Mouse (Mus musculus) embryonic facial prominence, embryonic 10.5 days (tissue): ENCODE results near the gene Dpep3. TPM values are rescaled to one million over a fixed set of nuclear protein-coding genes. Genes with fewer than 3 reads are reported as not detected.

ENCODE experiments used
- DNase-seq: peaks from one replicate; pipeline ENCODE4 v3.0.0-alpha.2; 2017; ENCODE audit warnings: low spot score
- H3K27ac ChIP-seq: fragments of 300-500 bp; sonication (generic); replicated peaks from 2 replicates; pipeline ENCODE4 v1.5.1; 2016; ENCODE audit warnings: mild to moderate bottlenecking
- H3K27me3 ChIP-seq: fragments of 300-500 bp; sonication (generic); replicated peaks from 2 replicates; pipeline ENCODE4 v1.6.1; 2016; ENCODE audit warnings: low read depth, mild to moderate bottlenecking; ENCODE audit not compliant: poor library complexity, severe bottlenecking
- H3K36me3 ChIP-seq: fragments of 300-500 bp; sonication (generic); replicated peaks from 2 replicates; pipeline ENCODE4 v1.6.1; 2016; ENCODE audit warnings: mild to moderate bottlenecking, moderate library complexity
- H3K4me1 ChIP-seq: fragments of 300-500 bp; sonication (generic); 2 replicates; pipeline ENCODE4 v1.6.1; 2016
- H3K4me3 ChIP-seq: fragments of 300-500 bp; sonication (generic); 2 replicates; pipeline ENCODE4 v1.5.1; 2016; ENCODE audit warnings: mild to moderate bottlenecking, moderate library complexity
- H3K9me3 ChIP-seq: fragments of 300-500 bp; sonication (generic); 2 replicates; pipeline ENCODE4 v1.6.1; 2016; ENCODE audit warnings: mild to moderate bottlenecking
- WGBS: fragments of 180-500 bp; shearing (Covaris S2); methylation state at CpG from one replicate; pipeline ENCODE4 v1.1.7; 2016; 5-methylcytosine and 5-hydroxymethylcytosine counted together
- microRNA-seq: library from miRNA; unstranded; fragments of <30 nt; microRNA quantifications from one replicate; pipeline ENCODE4, GENCODE M21; 2017
- polyA plus RNA-seq: library from polyadenylated mRNA; unstranded; fragments of >200 nt; fragmentation: Nextera tagmentation; extraction: Ambion mirVana; gene quantifications from 2 replicates; pipeline ENCODE4 v1.2.1, GENCODE M21; 2016

Gene Dpep3
- polyA plus RNA-seq, 1 experiment from 2014 or later, result not detected

DNA sequence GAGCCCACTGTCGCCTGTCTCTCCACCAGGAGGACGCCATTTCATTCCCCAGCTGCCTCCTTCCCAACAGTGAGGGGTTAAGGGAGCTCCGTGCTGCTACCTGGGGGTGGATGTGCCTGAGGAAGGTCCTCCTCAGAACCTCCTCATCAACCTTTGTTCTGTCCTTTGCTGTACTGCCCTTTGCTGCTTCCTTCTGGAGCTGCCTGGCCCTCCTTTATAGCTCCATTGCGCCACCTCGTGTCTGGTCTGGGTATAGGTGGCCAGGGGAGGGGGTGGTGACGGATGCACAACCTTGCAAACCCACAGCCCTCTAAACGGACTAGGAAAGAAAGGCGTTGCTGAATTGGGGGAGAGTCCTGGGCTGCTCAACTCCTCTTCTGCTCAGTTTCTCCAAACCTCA, 48.6 kb downstream of the Dpep3 start:
- H3K4me3 ChIP-seq, result 0 out of 2 replicates have a peak overlapping the region, but pooled peaks have one; percentile 9
- peaks cover 8% of the 10 kb centered on the region for H3K4me1 ChIP-seq
- peak; percentile 86 for DNase-seq
- no peaks in the 10 kb centered on the region for H3K27me3 ChIP-seq
- H3K9me3 ChIP-seq, result no peaks in the 10 kb centered on the region
- H3K36me3 ChIP-seq, result peaks cover 47% of the 10 kb centered on the region
- peak overlapping the region; percentile 72 for H3K27ac ChIP-seq
- 18% methylated on average over 8 of the region's 8 CpGs for WGBS

DNA sequence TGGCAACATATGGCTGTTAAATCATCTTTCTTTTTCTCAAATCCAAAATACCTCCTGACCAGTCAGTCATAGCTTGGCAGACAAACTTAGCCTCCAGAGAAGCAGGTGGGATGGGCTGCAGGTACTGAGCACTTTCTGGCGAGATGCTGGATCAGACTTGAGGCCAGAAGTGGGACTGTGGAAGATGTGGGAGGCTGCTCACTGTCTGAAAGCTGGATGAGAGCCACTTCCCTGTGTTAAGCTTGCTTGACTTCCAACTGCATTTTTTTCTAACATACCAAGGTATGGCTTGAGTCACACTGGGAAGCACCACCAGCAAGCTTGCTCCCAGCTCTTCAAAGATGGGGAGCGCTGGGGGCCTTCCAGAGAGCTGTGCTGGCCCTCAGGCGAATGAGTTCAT, 54.1 kb downstream of the Dpep3 start:
- peaks cover 29% of the 10 kb centered on the region for H3K36me3 ChIP-seq
- H3K27me3 ChIP-seq, result no peaks in the 10 kb centered on the region
- no peaks in the 10 kb centered on the region for H3K4me1 ChIP-seq
- whole genome bisulfite sequencing, result 73% methylated on average over 3 of the region's 3 CpGs
- H3K4me3 ChIP-seq, result no peak overlapping the region
- H3K27ac ChIP-seq, result no peak overlapping the region
- no peaks in the 10 kb centered on the region for H3K9me3 ChIP-seq
- DNase-seq, result no peak

Small RNAs within 50 kb of the gene (microRNA-seq; reads per million reads assigned to microRNA genes)
- gene Mir7074, result not detected

Other genes starting within 250 kb of the Dpep3 start
- gene Gfod2, start 220.8 kb downstream of the Dpep3 start, polyA plus RNA-seq, result 34.7 and 36.6 TPM in 2 replicates
- gene Ranbp10, start 152.1 kb downstream of the Dpep3 start, polyA plus RNA-seq, result 11.4 and 12.1 TPM in 2 replicates
- 0.19 and 0.40 TPM in 2 replicates for gene Tsnaxip1, start 151.7 kb downstream of the Dpep3 start, polyA plus RNA-seq
- 49.6 and 51.2 TPM in 2 replicates for gene Cenpt, start 126.2 kb downstream of the Dpep3 start, polyA plus RNA-seq
- 82.1 and 83.0 TPM in 2 replicates for gene Thap11, start 124.3 kb downstream of the Dpep3 start, polyA plus RNA-seq
- 394 and 398 TPM in 2 replicates for gene Nutf2, start 118.8 kb downstream of the Dpep3 start, polyA plus RNA-seq
- 69.8 and 78.4 TPM in 2 replicates for gene Edc4, start 98.5 kb downstream of the Dpep3 start, polyA plus RNA-seq
- gene Nrn1l, start 85.9 kb downstream of the Dpep3 start, polyA plus RNA-seq, result 0.35 and 0.54 TPM in 2 replicates
- 35.9 and 38.1 TPM in 2 replicates for gene Pskh1, start 79.0 kb downstream of the Dpep3 start, polyA plus RNA-seq
- gene Ctrl, start 45.6 kb downstream of the Dpep3 start, polyA plus RNA-seq, result 1.9 and 2.2 TPM in 2 replicates
- gene Psmb10, start 41.0 kb downstream of the Dpep3 start, polyA plus RNA-seq, result 30.5 and 36.8 TPM in 2 replicates
- 1.7 and 2.4 TPM in 2 replicates for gene Lcat, start 36.0 kb downstream of the Dpep3 start, polyA plus RNA-seq
- 31.0 and 33.9 TPM in 2 replicates for gene Slc12a4, start 13.3 kb downstream of the Dpep3 start, polyA plus RNA-seq
- 21.0 and 24.9 TPM in 2 replicates for gene Dus2, start 11.9 kb upstream of the Dpep3 start, polyA plus RNA-seq
- not detected in 2 replicates for gene Dpep2nb, start 26.5 kb upstream of the Dpep3 start, polyA plus RNA-seq
- gene Ddx28, start 32.5 kb upstream of the Dpep3 start, polyA plus RNA-seq, result 22.3 and 23.6 TPM in 2 replicates
- gene Nfatc3, start 79.4 kb upstream of the Dpep3 start, polyA plus RNA-seq, result 6.8 and 7.3 TPM in 2 replicates
- 7.5 and 10.5 TPM in 2 replicates for gene Esrp2, start 157.5 kb upstream of the Dpep3 start, polyA plus RNA-seq
- 12.8 and 13.8 TPM in 2 replicates for gene Pla2g15, start 171.0 kb upstream of the Dpep3 start, polyA plus RNA-seq
- 71.6 and 84.5 TPM in 2 replicates for gene Slc7a6, start 189.4 kb upstream of the Dpep3 start, polyA plus RNA-seq
- 37.5 and 39.7 TPM in 2 replicates for gene Slc7a6os, start 231.5 kb upstream of the Dpep3 start, polyA plus RNA-seq
- gene Prmt7, start 231.5 kb upstream of the Dpep3 start, polyA plus RNA-seq, result 75.8 and 80.6 TPM in 2 replicates